ENCODE assay signal across 22 mouse cellular contexts in genomic region chr6:85864900-85865639, GRCm38 (mm10). TPM values are rescaled to one million over a fixed set of nuclear protein-coding genes. Genes with fewer than 3 reads are reported as not detected.
DNase-seq lines count a peak whose midpoint lies in the region; ATAC-seq and TF ChIP-seq lines count a peak whose summit lies in the region.
"Not testable (repeated sequence)": the region's sequence is repeated elsewhere in the genome, so short reads cannot be mapped to it uniquely, and the experiment has no call there.
"Had no signal": no experiment of that assay in that cellular context is flagged by ENCODE, and none has a peak within 500 bp of the region (broad histone marks: within the 10 kb centered on the region; RNA-seq: fewer than 3 reads in every experiment).

No protein-coding gene starts in this region.

- not testable (repeated sequence) for TF ChIP-seq POLR2A in brain, embryonic 14.5 days (IDR thresholded peaks at IDR 0.05; ENCODE audit: borderline replicate concordance, extremely low read depth, insufficient read depth, insufficient read length, poor library complexity, severe bottlenecking)

- H3K9ac ChIP-seq in neural tube, embryonic 15.5 days (replicated peaks) = not testable (repeated sequence)

- intact Hi-C loops in left cerebral cortex, postnatal 4 days (cut with DNase I) = not testable (repeated sequence)

- peak; percentile 39 for DNase-seq in NIH3T3 (ENCODE audit: low read depth)
- DNase-seq in brain, embryonic 14.5 days (ENCODE audit: low read depth) = peak; percentile 13
- DNase-seq in fibroblast of lung, adult 2 months (ENCODE audit: low read depth) = peak; percentile 71
- DNase-seq in heart, adult 9 months (ENCODE audit: low spot score in 2 of 2) = peak; percentile 15 to 20
- DNase-seq in kidney, adult 18-20 months = peak; percentile 54
- peak in 1 of 2 experiments; percentile 18 for DNase-seq in layer of hippocampus, adult 2 months (ENCODE audit: low spot score in 2 of 2)
- peak; percentile 37 for DNase-seq in left cerebral cortex, postnatal 4 days

- TF ChIP-seq CTCF in brain, embryonic 14.5 days (IDR thresholded peaks at IDR 0.05; ENCODE audit: borderline replicate concordance, extremely low read depth, insufficient read depth, insufficient read length); layer of hippocampus, adult 2 months (conservative IDR thresholded peaks at IDR 0.05): not testable (repeated sequence)

- H3K36me3 ChIP-seq in neural tube, embryonic 15.5 days = not testable (repeated sequence)

- not testable (repeated sequence) for H3K4me2 ChIP-seq in neural tube, embryonic 15.5 days

- H3K27ac ChIP-seq in layer of hippocampus, adult 2 months = peak overlapping the region; percentile 43; the same call in 1 of the 2 replicates
- H3K27ac ChIP-seq in neural tube, embryonic 15.5 days (replicated peaks) = not testable (repeated sequence)

- not testable (repeated sequence) for H3K4me3 ChIP-seq in layer of hippocampus, adult 2 months; neural tube, embryonic 15.5 days (replicated peaks)

- H3K27me3 ChIP-seq in neural tube, embryonic 15.5 days (replicated peaks) = not testable (repeated sequence)

- not testable (repeated sequence) for H3K9me3 ChIP-seq in neural tube, embryonic 15.5 days (replicated peaks)

- peak; percentile 45; the same call in 1 of the 2 replicates for ATAC-seq in neural tube, embryonic 15.5 days (ENCODE audit: low FRiP score)

- 51% methylated on average over 5 of the region's 7 CpGs for WGBS in neural tube, embryonic 15.5 days

- not testable (repeated sequence) for H3K4me1 ChIP-seq in neural tube, embryonic 15.5 days

RNA-seq across cellular contexts. Expression of gene Nat8f2, which starts 3.9 kb away (rescaled TPM):
- polyA plus RNA-seq in brain, embryonic 14.5 days (2012; rRNA removed) = 0.03 and 0.10 TPM in 2 replicates
- 1 to 10 TPM; 2.6 to 3.0 TPM for total RNA-seq in layer of hippocampus, adult 2 months (2021)
- under 1 TPM; 0.56 to 0.76 TPM for total RNA-seq in left cerebral cortex, postnatal 4 days (2021)
- 0.05 TPM in 1 of 2 replicates, not detected in the other for polyA plus RNA-seq in neural tube, embryonic 15.5 days (2015; fragmentation: Nextera tagmentation; extraction: Ambion mirVana)
- total RNA-seq: common myeloid progenitor, adult 5-6 weeks; gastrocnemius, postnatal 36 days; megakaryocyte-erythroid progenitor cell, adult 5-6 weeks had no signal
- polyA plus RNA-seq: CD4-positive, CD25-positive, alpha-beta regulatory T cell, adult 4 months; embryonic facial prominence, embryonic 10.5 days; forebrain, embryonic 12.5 days; heart, embryonic 10.5 days; heart, postnatal 0 days; midbrain, embryonic 15.5 days; stomach, postnatal 0 days had no signal

RNA-seq across cellular contexts. Expression of gene Nat8, which starts 33.2 kb away (rescaled TPM):
- polyA plus RNA-seq in brain, embryonic 14.5 days (2012; rRNA removed) = not detected in 2 replicates
- total RNA-seq in layer of hippocampus, adult 2 months (2021) = 1 to 10 TPM; 4.6 TPM
- total RNA-seq in left cerebral cortex, postnatal 4 days (2021) = under 1 TPM; 0.36 to 0.52 TPM
- 0.32 TPM in 1 of 2 replicates, not detected in the other for polyA plus RNA-seq in neural tube, embryonic 15.5 days (2015; fragmentation: Nextera tagmentation; extraction: Ambion mirVana)
- total RNA-seq: common myeloid progenitor, adult 5-6 weeks; ES-E14; gastrocnemius, postnatal 36 days; megakaryocyte-erythroid progenitor cell, adult 5-6 weeks had no signal
- polyA plus RNA-seq: CD4-positive, CD25-positive, alpha-beta regulatory T cell, adult 4 months; embryonic facial prominence, embryonic 10.5 days; forebrain, embryonic 12.5 days; heart, embryonic 10.5 days; heart, postnatal 0 days; liver, postnatal 0 days; midbrain, embryonic 15.5 days; stomach, postnatal 0 days had no signal

RNA-seq across cellular contexts. Expression of gene Nat8f4, which starts 39.6 kb away (rescaled TPM):
- 4.5 and 5.5 TPM in 2 replicates for polyA plus RNA-seq in brain, embryonic 14.5 days (2012; rRNA removed)
- 1 to 10 TPM; 7.7 to 7.9 TPM for total RNA-seq in layer of hippocampus, adult 2 months (2021)
- 1 to 10 TPM; 3.6 to 4.7 TPM for total RNA-seq in left cerebral cortex, postnatal 4 days (2021)
- polyA plus RNA-seq in neural tube, embryonic 15.5 days (2015; fragmentation: Nextera tagmentation; extraction: Ambion mirVana) = 4.5 and 4.8 TPM in 2 replicates

RNA-seq across cellular contexts. Expression of gene Nat8f5, which starts 44.3 kb away (rescaled TPM):
- polyA plus RNA-seq in brain, embryonic 14.5 days (2012; rRNA removed) = not detected in 2 replicates
- 1 to 10 TPM; 5.6 to 6.8 TPM for total RNA-seq in layer of hippocampus, adult 2 months (2021)
- under 1 TPM; 0.40 to 0.60 TPM for total RNA-seq in left cerebral cortex, postnatal 4 days (2021)
- polyA plus RNA-seq in neural tube, embryonic 15.5 days (2015; fragmentation: Nextera tagmentation; extraction: Ambion mirVana) = 0.20 TPM in 1 of 2 replicates, not detected in the other
- total RNA-seq: common myeloid progenitor, adult 5-6 weeks; ES-E14; gastrocnemius, postnatal 36 days; megakaryocyte-erythroid progenitor cell, adult 5-6 weeks had no signal
- polyA plus RNA-seq: CD4-positive, CD25-positive, alpha-beta regulatory T cell, adult 4 months; embryonic facial prominence, embryonic 10.5 days; forebrain, embryonic 12.5 days; heart, embryonic 10.5 days; heart, postnatal 0 days; hindbrain, embryonic 11.5 days; liver, postnatal 0 days had no signal

RNA-seq across cellular contexts. Expression of gene Nat8f6, which starts 44.3 kb away (rescaled TPM):
- polyA plus RNA-seq in brain, embryonic 14.5 days (2012; rRNA removed) = 0.08 TPM in 1 of 2 replicates, not detected in the other
- total RNA-seq in layer of hippocampus, adult 2 months (2021) = 1 to 10 TPM in 1 of 2 experiments, under 1 TPM in 1; 0.88 to 1.7 TPM
- under 1 TPM in 1 of 2 experiments, not detected in 1; 0.40 TPM for total RNA-seq in left cerebral cortex, postnatal 4 days (2021)
- polyA plus RNA-seq in neural tube, embryonic 15.5 days (2015; fragmentation: Nextera tagmentation; extraction: Ambion mirVana) = not detected in 2 replicates
- total RNA-seq: common myeloid progenitor, adult 5-6 weeks; ES-E14; gastrocnemius, postnatal 36 days; megakaryocyte-erythroid progenitor cell, adult 5-6 weeks had no signal
- polyA plus RNA-seq: CD4-positive, CD25-positive, alpha-beta regulatory T cell, adult 4 months; embryonic facial prominence, embryonic 10.5 days; forebrain, embryonic 12.5 days; heart, embryonic 10.5 days; heart, postnatal 0 days; hindbrain, embryonic 11.5 days; intestine, embryonic 15.5 days; liver, postnatal 0 days; midbrain, embryonic 15.5 days; stomach, postnatal 0 days had no signal
